Mouse (Mus musculus) cerebellum, adult 18-20 months (tissue): ENCODE measurements around the gene Fam117a.

ENCODE experiments used
- DNase-seq, 2 experiments: peaks; one replicate each; pipeline ENCODE4 v3.0.0; 2021

The Fam117a gene

GRCm38 (mm10) chr11:95336568-95337128 is at the start of gene Fam117a:
Gene Fam117a (plus strand): TSS chr11:95337018.
- peak; percentile 18 to 30 for DNase-seq

DNA sequence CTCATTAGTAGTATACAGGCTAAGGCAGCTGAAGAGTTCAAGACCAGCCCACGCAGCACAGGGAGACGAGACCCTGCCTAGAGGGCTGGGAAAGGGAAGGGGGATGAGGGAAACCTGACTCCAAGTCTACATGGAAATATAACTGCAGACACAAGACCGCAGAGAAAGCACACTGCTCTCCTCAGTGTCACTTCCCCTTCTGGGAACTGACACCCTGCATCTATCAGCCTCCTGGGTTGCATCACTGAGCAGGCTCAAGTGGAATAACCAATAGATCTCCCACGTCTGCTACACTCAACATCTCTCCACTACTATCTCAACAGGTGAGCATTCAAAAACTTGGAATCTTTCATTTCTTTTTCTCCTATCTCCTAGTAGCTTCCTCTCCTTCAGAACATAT is 44.8 kb upstream of the Fam117a start:
- no peak for DNase-seq

DNA sequence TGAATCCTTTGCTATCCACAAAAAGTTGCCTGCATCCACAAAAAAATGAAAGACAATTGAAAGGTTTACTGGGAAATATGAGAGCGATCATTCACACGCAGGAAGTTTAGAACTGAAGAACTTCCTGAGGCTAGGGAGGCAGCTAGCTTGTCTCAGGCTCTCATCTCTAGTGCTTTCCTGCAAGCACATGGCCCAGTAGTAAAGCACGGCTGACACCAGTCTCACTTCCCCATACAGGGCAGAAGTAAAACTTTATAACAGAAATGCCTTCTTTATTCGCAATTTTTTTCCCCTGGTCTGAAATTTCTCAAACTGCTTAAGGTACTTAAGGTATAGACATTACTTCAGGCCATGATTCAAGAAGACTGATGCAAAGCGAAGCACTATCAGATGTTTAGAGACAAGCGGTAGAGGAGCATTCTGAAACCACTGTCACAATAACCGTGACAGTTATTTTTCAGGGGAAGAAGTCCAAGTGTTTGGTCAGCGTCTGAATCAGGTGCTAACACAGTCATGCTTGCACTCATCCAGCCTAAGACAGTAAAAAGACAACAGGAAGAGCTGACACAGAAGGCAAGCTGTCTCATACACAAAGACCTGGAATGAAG is 43.7 kb upstream of the Fam117a start:
- no peak for DNase-seq

GRCm38 (mm10) chr11:95295736-95296135 is 41.1 kb upstream of the Fam117a start:
- DNase-seq: no peak

DNA sequence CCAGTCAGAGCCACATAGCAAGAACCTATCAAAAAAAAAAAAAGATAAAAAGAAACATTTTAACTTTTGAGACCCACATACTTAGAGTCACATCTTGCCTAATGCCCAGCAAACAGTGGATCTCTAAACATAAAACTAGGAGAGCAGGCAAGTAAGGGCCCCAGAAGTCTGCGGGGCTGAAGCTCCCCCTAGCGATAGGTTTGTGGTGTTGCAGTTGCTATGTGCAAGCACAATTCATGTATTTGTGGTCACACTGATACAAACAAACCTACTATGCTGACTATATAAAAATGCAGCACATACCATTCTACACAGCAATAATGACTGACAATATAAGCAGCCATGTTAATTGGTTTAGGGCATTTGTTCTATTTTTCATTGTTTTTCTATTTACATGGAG is 38.7 kb upstream of the Fam117a start:
- no peak for DNase-seq

GRCm38 (mm10) chr11:95299886-95300285 is 36.9 kb upstream of the Fam117a start:
- DNase-seq: no peak

GRCm38 (mm10) chr11:95301772-95302171 is 35.0 kb upstream of the Fam117a start:
- no peak for DNase-seq

- no peak for DNase-seq
Observed at GRCm38 (mm10) chr11:95305600-95305999, 31.2 kb upstream of the Fam117a start.

GRCm38 (mm10) chr11:95307526-95307925 is 29.3 kb upstream of the Fam117a start:
- no peak for DNase-seq

- peak; percentile 96 to 98 for DNase-seq
Observed at GRCm38 (mm10) chr11:95309510-95310006, 27.3 kb upstream of the Fam117a start.

GRCm38 (mm10) chr11:95310007-95310647 is 26.7 kb upstream of the Fam117a start, which contains the start of gene Kat7:
Gene Kat7 (minus strand): TSS chr11:95310246.
- peak; percentile 96 to 99 for DNase-seq

- peak in 1 of 2 experiments; percentile 27 for DNase-seq
Observed at GRCm38 (mm10) chr11:95310648-95311424, 26.0 kb upstream of the Fam117a start.

GRCm38 (mm10) chr11:95311425-95311807 is 25.4 kb upstream of the Fam117a start:
- DNase-seq: no peak

GRCm38 (mm10) chr11:95315215-95315955 is 21.4 kb upstream of the Fam117a start:
- DNase-seq: no peak

- no peak for DNase-seq
Observed at GRCm38 (mm10) chr11:95318116-95318515, 18.7 kb upstream of the Fam117a start.

DNA sequence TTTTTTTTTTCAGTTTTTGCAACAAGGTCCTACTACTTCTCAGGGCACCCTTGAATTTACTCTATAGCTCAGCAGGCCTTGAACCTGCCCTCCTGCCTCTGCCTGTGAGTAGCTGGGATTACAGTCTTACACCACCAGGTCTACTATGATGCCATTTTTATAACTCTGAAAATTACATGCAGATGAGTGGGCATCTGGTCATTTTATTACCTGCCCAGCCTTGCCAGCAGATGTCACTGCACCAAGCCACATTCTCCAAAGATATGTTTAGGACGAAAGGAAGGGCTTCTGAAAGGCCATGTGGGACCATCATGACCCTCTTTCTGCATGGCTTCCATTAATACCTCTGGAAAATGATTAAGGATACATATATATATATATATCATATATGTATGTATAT is 17.3 kb upstream of the Fam117a start:
- no peak for DNase-seq

DNA sequence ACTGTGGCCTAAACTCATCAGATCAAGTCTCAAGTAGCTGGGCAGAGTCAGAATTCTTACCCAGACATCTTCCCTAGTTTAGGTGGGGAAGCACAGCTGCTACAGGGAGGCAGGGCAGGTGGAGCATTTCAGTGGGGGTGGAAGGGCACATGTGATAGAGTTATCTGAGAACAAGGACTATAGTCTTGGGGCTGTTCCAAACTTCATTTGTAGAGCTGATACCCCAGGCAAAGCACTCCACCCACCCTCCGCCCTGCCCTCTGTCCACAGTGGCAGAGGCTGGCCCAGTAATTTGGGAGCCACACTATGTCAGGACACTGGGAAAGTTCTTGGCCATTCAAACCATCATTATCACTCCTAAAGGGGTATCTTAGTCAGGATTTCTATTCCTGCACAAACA is 16.8 kb upstream of the Fam117a start:
- no peak for DNase-seq

GRCm38 (mm10) chr11:95324181-95324580 is 12.6 kb upstream of the Fam117a start:
- no peak for DNase-seq

DNA sequence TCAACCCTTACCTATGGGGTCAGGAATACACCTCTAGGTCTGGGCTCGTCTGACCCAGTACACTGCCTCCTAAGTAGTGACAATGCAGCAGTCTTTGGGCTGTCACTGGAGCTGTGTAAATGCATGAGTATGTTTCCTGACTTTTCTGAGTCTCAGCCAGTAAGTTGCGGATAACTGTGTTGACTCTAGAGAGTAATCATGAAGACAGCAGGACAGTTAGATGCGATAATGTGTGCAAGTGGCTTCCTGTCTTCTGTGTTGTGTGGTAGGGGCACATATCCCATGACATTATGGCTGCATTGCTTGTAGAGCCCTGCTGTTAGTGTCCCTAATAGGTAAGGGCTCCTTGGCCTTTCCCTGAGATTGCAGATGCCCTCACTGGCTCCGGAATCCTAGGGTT is 11.0 kb upstream of the Fam117a start:
- DNase-seq: no peak

DNA sequence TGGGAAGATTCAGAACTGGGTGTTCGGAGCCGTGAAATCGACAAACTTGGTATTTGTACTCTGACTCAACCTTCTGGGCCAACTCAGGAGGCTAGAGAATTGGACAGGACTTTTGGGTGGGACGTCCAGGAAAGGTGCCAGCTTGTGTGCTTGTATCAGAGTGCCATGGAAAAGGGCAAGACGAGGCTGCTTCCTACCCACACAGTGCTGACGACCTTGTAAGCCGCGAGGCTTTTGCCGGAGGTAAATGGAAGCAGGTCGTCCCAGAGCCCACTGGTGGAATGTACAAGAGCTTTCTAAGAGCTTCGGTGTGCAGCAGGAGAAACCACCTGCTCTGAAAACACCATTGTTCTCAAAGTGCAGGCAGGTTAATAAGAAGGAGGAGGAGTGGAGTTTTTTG is 10.6 kb upstream of the Fam117a start:
- DNase-seq: no peak

DNA sequence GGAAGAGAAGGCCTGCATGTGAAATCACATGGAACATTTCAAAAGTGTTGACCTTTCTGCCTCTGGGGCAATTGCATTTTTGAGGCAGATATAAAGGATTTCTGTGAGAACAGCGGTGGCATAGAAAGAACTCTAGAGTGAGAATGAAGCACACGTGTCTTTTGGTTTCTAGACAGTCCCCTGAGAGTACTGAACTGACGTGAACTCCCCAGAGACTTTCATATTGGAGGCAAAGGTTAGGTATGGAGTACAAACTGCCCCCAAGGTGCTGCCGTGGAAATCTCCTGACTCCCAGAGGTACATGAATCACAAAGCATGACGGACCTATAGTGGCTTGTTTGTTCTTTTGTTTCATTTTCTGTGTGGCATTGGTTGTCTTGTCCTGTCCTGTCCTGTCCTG is 8.2 kb upstream of the Fam117a start:
- no peak for DNase-seq

- DNase-seq: no peak
Observed at GRCm38 (mm10) chr11:95330662-95331061, 6.2 kb upstream of the Fam117a start.

DNA sequence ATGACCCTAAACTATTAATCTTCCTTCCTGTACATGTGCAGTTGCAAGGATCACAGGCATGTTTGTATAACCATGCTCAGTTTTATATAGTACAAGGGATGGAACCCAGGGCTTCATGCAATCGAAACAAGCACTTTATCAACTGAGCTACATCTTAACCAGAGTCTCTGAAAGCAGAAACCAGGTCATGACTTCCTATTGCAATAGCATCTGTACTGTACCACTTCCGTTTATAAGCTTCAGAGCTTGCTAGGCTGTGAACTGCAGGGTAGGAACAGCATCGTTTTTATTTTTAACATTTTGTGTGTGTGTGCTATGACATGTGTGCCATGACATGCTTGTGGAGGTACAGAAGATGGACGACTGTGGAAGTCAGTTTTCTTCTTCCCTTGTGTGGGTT is 3.6 kb upstream of the Fam117a start:
- no peak for DNase-seq
